Mouse (Mus musculus) stomach, postnatal 0 days (tissue): Measurements from ENCODE around the gene Igdcc3.

ENCODE experiments used
- CTCF ChIP-seq: IDR thresholded peaks from 2 replicates; pipeline ENCODE4 v1.5.1; 2016; ENCODE audit warnings: antibody characterized with exemption, low read depth, mild to moderate bottlenecking, moderate library complexity
- EP300 ChIP-seq: optimal IDR thresholded peaks from 2 replicates; pipeline ENCODE3; 2016; ENCODE audit warnings: antibody characterized with exemption

GRCm38 (mm10) chr9:65196738-65197569 is 56.0 kb downstream of the Igdcc3 start:
- TF ChIP-seq CTCF = peak; percentile 89
- TF ChIP-seq EP300 = no peak
